ENCODE assay signal across 20 mouse cellular contexts in the genomic region with DNA sequence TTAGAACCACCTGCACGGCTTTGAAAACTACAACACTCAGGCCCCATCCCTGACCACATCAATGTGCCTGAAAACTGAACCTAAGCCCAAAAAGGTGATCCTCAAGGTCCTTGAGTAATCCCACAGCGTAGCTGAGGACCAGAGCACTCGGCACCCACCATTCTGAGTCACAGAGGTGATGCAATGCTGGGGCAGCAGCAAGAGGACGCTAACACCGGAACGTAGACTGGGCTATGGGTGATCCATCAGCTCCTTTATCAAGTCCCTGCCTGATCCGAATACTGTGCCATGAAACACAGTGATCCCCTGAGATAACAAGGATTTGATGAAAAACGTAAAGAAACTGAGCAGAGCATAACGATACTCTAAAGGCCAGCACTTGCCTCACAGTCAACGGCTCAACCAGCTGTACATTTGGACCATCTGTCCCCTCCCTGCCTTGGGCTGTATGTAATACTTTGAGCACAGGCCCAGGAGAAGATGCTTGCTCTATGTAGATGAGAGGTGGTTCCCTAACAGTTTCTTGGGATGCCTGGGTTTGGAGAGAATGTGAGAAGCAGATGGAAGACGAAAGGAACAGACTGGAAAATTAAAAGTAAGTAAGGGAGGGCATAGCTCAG. TPM values are rescaled to one million over a fixed set of nuclear protein-coding genes. Genes with fewer than 3 reads are reported as not detected.
DNase-seq lines count a peak whose midpoint lies in the region; ATAC-seq and TF ChIP-seq lines count a peak whose summit lies in the region.
"Had no signal": no experiment of that assay in that cellular context is flagged by ENCODE, and none has a peak within 500 bp of the region (broad histone marks: within the 10 kb centered on the region; RNA-seq: fewer than 3 reads in every experiment).

No protein-coding gene starts in this region.

- H3K4me2 ChIP-seq in forebrain, embryonic 15.5 days (replicated peaks): 0 out of 2 replicates have a peak overlapping the region, but pooled peaks have one; percentile 12
- no peak overlapping the region for H3K4me2 ChIP-seq in forebrain, embryonic 13.5 days
- H3K4me2 ChIP-seq in neural tube, embryonic 15.5 days: peak overlapping the region; percentile 40
- H3K4me2 ChIP-seq: heart, embryonic 12.5 days; kidney, embryonic 15.5 days had no signal

- no peak for ATAC-seq in forebrain, embryonic 15.5 days (replicated peaks)
- ATAC-seq in forebrain, embryonic 13.5 days: no peak
- ATAC-seq in neural tube, embryonic 15.5 days (ENCODE audit: low FRiP score): no peak
- ATAC-seq: forebrain, embryonic 14.5 days; intestine, embryonic 16.5 days; liver, postnatal 0 days had no signal

- H3K9me3 ChIP-seq in forebrain, embryonic 15.5 days: no peaks in the 10 kb centered on the region
- no peaks in the 10 kb centered on the region for H3K9me3 ChIP-seq in forebrain, embryonic 13.5 days (replicated peaks)
- no peaks in the 10 kb centered on the region for H3K9me3 ChIP-seq in neural tube, embryonic 15.5 days (replicated peaks)
- H3K9me3 ChIP-seq: heart, embryonic 12.5 days; kidney, embryonic 15.5 days had no signal

- no peaks in the 10 kb centered on the region for H3K36me3 ChIP-seq in forebrain, embryonic 15.5 days
- H3K36me3 ChIP-seq in forebrain, embryonic 13.5 days (ENCODE audit: poor library complexity, severe bottlenecking): no peaks in the 10 kb centered on the region
- H3K36me3 ChIP-seq in neural tube, embryonic 15.5 days: no peaks in the 10 kb centered on the region
- H3K36me3 ChIP-seq: heart, embryonic 12.5 days; kidney, embryonic 15.5 days had no signal

- intact Hi-C loops in left cerebral cortex, adult 2 months (cut with DNase I): loop anchor here (2.0 kb wide), 1 partner anchor 64 kb away; no protein-coding TSS in a partner anchor
- intact Hi-C loops in left cerebral cortex, postnatal 36 days (cut with DNase I): loop anchor here (5.0 kb wide), 2 partner anchors 43 to 138 kb away; no protein-coding TSS in a partner anchor
- intact Hi-C loops in heart, postnatal 14 days (cut with DNase I): no loop called here

- H3K4me1 ChIP-seq in forebrain, embryonic 15.5 days: peaks cover 39% of the 10 kb centered on the region
- H3K4me1 ChIP-seq in forebrain, embryonic 13.5 days: peaks cover 33% of the 10 kb centered on the region
- peaks cover 32% of the 10 kb centered on the region for H3K4me1 ChIP-seq in neural tube, embryonic 15.5 days

- no peak overlapping the region for H3K9ac ChIP-seq in forebrain, embryonic 15.5 days (replicated peaks)
- no peak overlapping the region for H3K9ac ChIP-seq in forebrain, embryonic 13.5 days
- H3K9ac ChIP-seq in neural tube, embryonic 15.5 days (replicated peaks): 0 out of 2 replicates have a peak overlapping the region, but pooled peaks have one; percentile 17
- H3K9ac ChIP-seq: heart, embryonic 12.5 days; kidney, embryonic 15.5 days; liver, postnatal 0 days had no signal

- no peak for TF ChIP-seq CTCF in left cerebral cortex, adult 2 months (IDR thresholded peaks at IDR 0.05)

- no peak overlapping the region for H3K27ac ChIP-seq in forebrain, embryonic 15.5 days (replicated peaks)
- H3K27ac ChIP-seq in forebrain, embryonic 13.5 days: no peak overlapping the region
- peak overlapping the region; percentile 55; the same call in 1 of the 2 replicates for H3K27ac ChIP-seq in left cerebral cortex, adult 2 months
- peak overlapping the region; percentile 23; the same call in 1 of the 2 replicates for H3K27ac ChIP-seq in neural tube, embryonic 15.5 days (replicated peaks)
- H3K27ac ChIP-seq: kidney, embryonic 15.5 days; stomach, postnatal 0 days had no signal

- 84% methylated on average over 11 of the region's 11 CpGs for WGBS in forebrain, embryonic 15.5 days
- 86% methylated on average over 11 of the region's 11 CpGs for WGBS in forebrain, embryonic 13.5 days
- WGBS in neural tube, embryonic 15.5 days: 69% methylated on average over 11 of the region's 11 CpGs

- no peaks in the 10 kb centered on the region for H3K27me3 ChIP-seq in forebrain, embryonic 15.5 days
- H3K27me3 ChIP-seq in forebrain, embryonic 13.5 days: 0 out of 2 replicates have a peak, but pooled peaks cover 3% of the 10 kb centered on the region
- H3K27me3 ChIP-seq in neural tube, embryonic 15.5 days (replicated peaks): no peaks in the 10 kb centered on the region
- H3K27me3 ChIP-seq: heart, embryonic 12.5 days had no signal

- H3K4me3 ChIP-seq in forebrain, embryonic 15.5 days: no peak overlapping the region
- H3K4me3 ChIP-seq in forebrain, embryonic 13.5 days: no peak overlapping the region
- H3K4me3 ChIP-seq in left cerebral cortex, adult 2 months: peak overlapping the region; percentile 33
- H3K4me3 ChIP-seq in neural tube, embryonic 15.5 days (replicated peaks): peak overlapping the region; percentile 19
- H3K4me3 ChIP-seq: heart, embryonic 12.5 days; kidney, embryonic 15.5 days had no signal

- DNase-seq in left cerebral cortex, adult 2 months (ENCODE audit: extremely low spot score in 1 of 2, low spot score in 2 of 2): no peak
- DNase-seq in left cerebral cortex, postnatal 36 days (ENCODE audit: low spot score in 2 of 2): no peak
- DNase-seq in cerebellum, postnatal 25 days: peak; percentile 44 to 56
- no peak for DNase-seq in heart, postnatal 14 days
- DNase-seq: adrenal gland, postnatal 25 days; heart, adult 11 months; liver, postnatal 0 days; lung, postnatal 10 days; midbrain, embryonic 14.5 days; right cerebral cortex, postnatal 4 days had no signal

RNA-seq across cellular contexts. Expression of a gene that starts 3.3 kb away (rescaled TPM):
- 16.4 and 18.5 TPM in 2 replicates for polyA plus RNA-seq in forebrain, embryonic 15.5 days (2015; fragmentation: Nextera tagmentation; extraction: Ambion mirVana)
- 10.8 and 10.9 TPM in 2 replicates for polyA plus RNA-seq in forebrain, embryonic 13.5 days (2015; fragmentation: Nextera tagmentation; extraction: Ambion mirVana)
- 100 to 1,000 TPM; 102 TPM for total RNA-seq in left cerebral cortex, adult 2 months (2021)
- total RNA-seq in left cerebral cortex, postnatal 36 days (2021): 100 to 1,000 TPM in 1 of 2 experiments, 10 to 100 TPM in 1; 97.0 to 125 TPM
- polyA plus RNA-seq in neural tube, embryonic 15.5 days (2015; fragmentation: Nextera tagmentation; extraction: Ambion mirVana): 46.9 and 62.1 TPM in 2 replicates
- total RNA-seq in heart, postnatal 14 days (2021): 1 to 10 TPM in 1 of 2 experiments, under 1 TPM in 1; 0.69 to 1.1 TPM
- total RNA-seq: gastrocnemius, adult 18-20 months; MEL had no signal
- polyA plus RNA-seq: liver, postnatal 0 days had no signal

Comparison
In these comparisons a context has a peak if more than half of its experiments do, and no peak if none do; other contexts are left out.
1. H3K27ac ChIP-seq: peak in left cerebral cortex, adult 2 months (single experiment) and neural tube, embryonic 15.5 days (single experiment); none in forebrain, embryonic 15.5 days (single experiment) and forebrain, embryonic 13.5 days (single experiment).
2. H3K4me3 ChIP-seq: peak in left cerebral cortex, adult 2 months (single experiment) and neural tube, embryonic 15.5 days (single experiment); none in forebrain, embryonic 15.5 days (single experiment) and forebrain, embryonic 13.5 days (single experiment).
3. DNase-seq: peak in cerebellum, postnatal 25 days (2 of 2); none in left cerebral cortex, adult 2 months (0 of 2), left cerebral cortex, postnatal 36 days (0 of 2) and heart, postnatal 14 days (0 of 2).
4. RNA of a gene that starts 3.3 kb away (total RNA-seq): 97.0 to 125 TPM in left cerebral cortex, postnatal 36 days and 102 TPM in left cerebral cortex, adult 2 months; 0.69 to 1.1 TPM in heart, postnatal 14 days; every median in the first group is over 10 times any median in the second.